Mouse (Mus musculus) urinary bladder, adult 2 months (tissue): ENCODE measurements around the gene Pdlim5. TPM values are rescaled to one million over a fixed set of nuclear protein-coding genes. Genes with fewer than 3 reads are reported as not detected.

Experiments used
- polyA plus RNA-seq: library from polyadenylated mRNA; depleted of rRNA; stranded (reverse); fragments of >200 nt; gene quantifications from 2 replicates; pipeline ENCODE4 v1.2.3, GENCODE M21; 2012; rRNA removed

Pdlim5 gene
- polyA plus RNA-seq, 1 experiment: 73.8 TPM

Other genes with a start within 250 kb of the Pdlim5 start
- gene Bmpr1b, start 226.3 kb downstream of the Pdlim5 start, polyA plus RNA-seq: 1.7 and 2.2 TPM in 2 replicates
- gene Gbp5, start 98.3 kb upstream of the Pdlim5 start, polyA plus RNA-seq: 18.0 and 31.9 TPM in 2 replicates
- gene Gbp7, start 134.6 kb upstream of the Pdlim5 start, polyA plus RNA-seq: 8.4 and 19.1 TPM in 2 replicates
- gene Gbp3, start 164.3 kb upstream of the Pdlim5 start, polyA plus RNA-seq: 40.3 and 56.4 TPM in 2 replicates
- 0.78 and 2.7 TPM in 2 replicates for gene Gbp2b, start 199.2 kb upstream of the Pdlim5 start, polyA plus RNA-seq
- gene Gbp2, start 224.9 kb upstream of the Pdlim5 start, polyA plus RNA-seq: 76.1 and 142 TPM in 2 replicates